Mouse (Mus musculus) stomach, embryonic 14.5 days (tissue): Measurements from ENCODE around the gene 1110059G10Rik. TPM values are rescaled to one million over a fixed set of nuclear protein-coding genes. Genes with fewer than 3 reads are reported as not detected.

Experiments
- ATAC-seq: fragments of 200-750 bp; cut with Nextera tagmentation; 2 replicates; pipeline ENCODE4 v1.8.0; 2017; ENCODE audit warnings: low read depth, moderate TSS enrichment; ENCODE audit not compliant: insufficient number of reproducible peaks, insufficient read depth, low FRiP score
- H3K27ac ChIP-seq: fragments of 300-500 bp; sonication (generic); 2 replicates; pipeline ENCODE4 v1.5.1; 2014; ENCODE audit warnings: mild to moderate bottlenecking, low read length, moderate library complexity, mixed read lengths
- H3K27me3 ChIP-seq: fragments of 300-500 bp; sonication (generic); 2 replicates; pipeline ENCODE4 v1.6.1; 2014; ENCODE audit warnings: low read length, control low read depth, mixed read lengths; ENCODE audit not compliant: control insufficient read depth, insufficient read depth
- H3K36me3 ChIP-seq: fragments of 300-500 bp; sonication (generic); 2 replicates; pipeline ENCODE4 v1.6.1; 2014; ENCODE audit warnings: mild to moderate bottlenecking, control low read depth, low read length, moderate library complexity, mixed read lengths; ENCODE audit not compliant: control insufficient read depth, insufficient read depth
- H3K4me1 ChIP-seq: fragments of 300-500 bp; sonication (generic); 2 replicates; pipeline ENCODE4 v1.6.1; 2014; ENCODE audit warnings: low read length, control low read depth, mixed read lengths; ENCODE audit not compliant: control insufficient read depth, insufficient read depth
- H3K4me2 ChIP-seq: fragments of 300-500 bp; sonication (generic); replicated peaks from 2 replicates; pipeline ENCODE4 v1.6.1; 2014; ENCODE audit warnings: low read depth, low read length, control low read depth
- H3K4me3 ChIP-seq: fragments of 300-500 bp; sonication (generic); 2 replicates; pipeline ENCODE4 v1.5.1; 2014; ENCODE audit warnings: low read depth, low read length, control low read depth
- H3K9ac ChIP-seq: fragments of 300-500 bp; sonication (generic); replicated peaks from 2 replicates; pipeline ENCODE4 v1.6.1; 2014; ENCODE audit warnings: low read depth, mild to moderate bottlenecking, control low read depth, low read length, moderate library complexity, mixed read lengths
- H3K9me3 ChIP-seq: fragments of 300-500 bp; sonication (generic); 2 replicates; pipeline ENCODE4 v1.6.1; 2016; ENCODE audit warnings: low read depth, low read length, control low read depth; ENCODE audit not compliant: control insufficient read depth
- WGBS: fragments of 180-500 bp; shearing (Covaris S2); extraction: QIAGEN DNeasy Blood & Tissue Kit; methylation state at CpG from one replicate; pipeline ENCODE4 v1.1.7; 2014; 5-methylcytosine and 5-hydroxymethylcytosine counted together
- polyA plus RNA-seq: library from polyadenylated mRNA; unstranded; fragments of >200 nt; fragmentation: Nextera tagmentation; extraction: Ambion mirVana; gene quantifications from 2 replicates; pipeline ENCODE4 v1.2.1, GENCODE M21; 2014

The 1110059G10Rik gene
- 34.1 and 39.0 TPM in 2 replicates for polyA plus RNA-seq

DNA sequence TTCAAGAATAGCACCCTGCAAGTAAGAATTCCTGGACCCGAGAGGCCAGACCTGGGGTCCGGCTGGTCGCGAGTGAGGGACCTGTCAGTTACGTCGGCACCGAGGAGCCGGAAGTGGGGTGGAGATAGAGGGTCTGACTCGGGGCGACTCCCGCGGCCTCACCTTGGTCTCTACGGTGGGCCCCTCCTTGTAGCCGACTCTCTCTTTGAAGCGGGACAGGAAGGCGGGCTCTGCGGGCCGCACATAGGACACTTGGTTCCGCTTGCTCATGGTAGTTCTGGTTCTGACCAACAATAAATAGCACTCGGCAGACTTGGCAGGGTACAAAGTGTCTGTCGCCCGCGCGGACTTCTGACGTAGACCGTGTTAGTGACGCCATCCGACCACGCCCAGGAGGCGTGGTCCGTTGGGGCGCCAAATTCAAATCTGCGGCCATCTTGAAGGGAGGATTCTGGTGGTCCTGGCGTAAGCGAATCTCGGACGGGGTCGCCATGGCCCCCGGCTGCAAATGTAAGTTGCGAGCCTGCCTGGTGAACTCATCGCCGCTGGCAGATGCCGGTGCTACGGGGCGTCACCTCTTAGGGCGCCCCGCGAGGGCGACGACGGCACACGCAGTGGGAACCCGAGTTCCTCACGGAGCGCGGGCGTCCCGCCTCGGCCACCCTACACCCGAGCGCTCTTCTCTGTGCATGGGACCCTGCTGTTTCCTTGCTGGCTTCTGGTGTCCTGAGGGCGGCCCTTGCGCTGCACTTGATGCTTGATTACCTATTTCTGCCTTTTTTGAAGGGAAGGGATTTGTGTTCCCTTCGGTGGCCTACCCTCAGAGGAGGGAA lies at the start of gene 1110059G10Rik, which contains the start of gene Kif15:
1110059G10Rik (minus strand) TSS at position 358 of the 833 bp plus-strand sequence.
Kif15 (plus strand) TSS at position 404 of the 833 bp plus-strand sequence.
- Histone ChIP-seq H3K9ac (peak within 1 kb of the TSS; percentile 47), H3K4me2 (peak within 1 kb of the TSS; percentile 60), H3K4me1 (0 out of 2 replicates have a peak, but pooled peaks cover 2% of the 10 kb centered on the region), H3K4me3 (peak within 1 kb of the TSS; percentile 70), H3K27ac (peak within 1 kb of the TSS; percentile 50; the same call in 1 of the 2 replicates), H3K36me3 (peaks cover 6% of the 10 kb centered on the region), H3K9me3 (no peaks in the 10 kb centered on the region), H3K27me3 (no peaks in the 10 kb centered on the region)
- ATAC-seq = peak; percentile 97
- under 1% methylated on average over 64 of the region's 64 CpGs for WGBS

- Histone ChIP-seq H3K4me3 (no peak overlapping the region), H3K27ac (no peak overlapping the region), H3K9me3 (no peaks in the 10 kb centered on the region), H3K4me2 (no peak overlapping the region), H3K4me1 (no peaks in the 10 kb centered on the region), H3K27me3 (no peaks in the 10 kb centered on the region), H3K9ac (no peak overlapping the region), H3K36me3 (peaks cover 62% of the 10 kb centered on the region)
- WGBS = 96% methylated on average over 4 of the region's 4 CpGs
- no peak for ATAC-seq
Measured at GRCm38 (mm10) chr9:122999193-122999586, 48.4 kb upstream of the 1110059G10Rik start.

- Histone ChIP-seq H3K4me3 (no peak overlapping the region), H3K27ac (no peak overlapping the region), H3K9ac (no peak overlapping the region), H3K36me3 (peaks cover 56% of the 10 kb centered on the region), H3K9me3 (no peaks in the 10 kb centered on the region), H3K4me1 (no peaks in the 10 kb centered on the region), H3K27me3 (no peaks in the 10 kb centered on the region), H3K4me2 (no peak overlapping the region)
- no peak for ATAC-seq
- WGBS = 95% methylated on average over 10 of the region's 10 CpGs
Measured at GRCm38 (mm10) chr9:122998406-122999192, 47.8 kb upstream of the 1110059G10Rik start.

DNA sequence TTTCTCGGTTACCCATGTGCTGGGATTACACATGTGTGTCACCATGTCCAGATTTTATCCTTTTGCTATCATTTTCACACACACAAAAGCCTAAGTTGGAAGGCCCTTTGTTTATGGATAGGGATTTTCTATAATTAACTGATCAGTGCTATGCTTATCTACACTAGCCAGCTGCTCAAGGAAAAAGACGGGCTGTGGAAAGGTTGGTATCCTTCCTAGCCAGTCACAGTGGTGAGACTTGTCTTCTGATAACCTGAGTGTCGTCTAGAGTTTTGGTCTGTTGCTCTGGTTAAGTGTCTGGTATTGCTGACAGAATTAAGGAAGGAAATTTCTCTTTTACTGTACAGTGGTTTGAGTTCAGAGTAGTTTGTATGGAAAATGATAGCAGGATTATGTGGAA lies 21.9 kb downstream of the 1110059G10Rik start:
- Histone ChIP-seq H3K27me3 (no peaks in the 10 kb centered on the region), H3K36me3 (peaks cover 73% of the 10 kb centered on the region), H3K4me1 (peaks cover under 1% of the 10 kb centered on the region; the same call in 1 of the 2 replicates), H3K4me2 (no peak overlapping the region), H3K9ac (no peak overlapping the region), H3K9me3 (no peaks in the 10 kb centered on the region), H3K27ac (no peak overlapping the region), H3K4me3 (no peak overlapping the region)
- no peak for ATAC-seq
- 94% methylated on average over 3 of the region's 3 CpGs for WGBS

GRCm38 (mm10) chr9:122922936-122923381 lies 27.8 kb downstream of the 1110059G10Rik start, which contains the start of gene Zfp105:
TSS of gene Zfp105 (plus strand) at chr9:122923072.
- Histone ChIP-seq H3K4me2 (peak within 1 kb of the TSS; percentile 60), H3K4me3 (peak within 1 kb of the TSS; percentile 62), H3K9me3 (no peaks in the 10 kb centered on the region), H3K9ac (peak within 1 kb of the TSS; percentile 90), H3K36me3 (peaks cover 33% of the 10 kb centered on the region), H3K27me3 (no peaks in the 10 kb centered on the region), H3K27ac (peak within 1 kb of the TSS; percentile 82), H3K4me1 (peaks cover 4% of the 10 kb centered on the region; the same call in 1 of the 2 replicates)
- WGBS = under 1% methylated on average over 43 of the region's 43 CpGs
- ATAC-seq = peak; percentile 97

- peak overlapping the region; percentile 90 for H3K9ac ChIP-seq
Measured at GRCm38 (mm10) chr9:122922436-122922835, 28.4 kb downstream of the 1110059G10Rik start.

DNA sequence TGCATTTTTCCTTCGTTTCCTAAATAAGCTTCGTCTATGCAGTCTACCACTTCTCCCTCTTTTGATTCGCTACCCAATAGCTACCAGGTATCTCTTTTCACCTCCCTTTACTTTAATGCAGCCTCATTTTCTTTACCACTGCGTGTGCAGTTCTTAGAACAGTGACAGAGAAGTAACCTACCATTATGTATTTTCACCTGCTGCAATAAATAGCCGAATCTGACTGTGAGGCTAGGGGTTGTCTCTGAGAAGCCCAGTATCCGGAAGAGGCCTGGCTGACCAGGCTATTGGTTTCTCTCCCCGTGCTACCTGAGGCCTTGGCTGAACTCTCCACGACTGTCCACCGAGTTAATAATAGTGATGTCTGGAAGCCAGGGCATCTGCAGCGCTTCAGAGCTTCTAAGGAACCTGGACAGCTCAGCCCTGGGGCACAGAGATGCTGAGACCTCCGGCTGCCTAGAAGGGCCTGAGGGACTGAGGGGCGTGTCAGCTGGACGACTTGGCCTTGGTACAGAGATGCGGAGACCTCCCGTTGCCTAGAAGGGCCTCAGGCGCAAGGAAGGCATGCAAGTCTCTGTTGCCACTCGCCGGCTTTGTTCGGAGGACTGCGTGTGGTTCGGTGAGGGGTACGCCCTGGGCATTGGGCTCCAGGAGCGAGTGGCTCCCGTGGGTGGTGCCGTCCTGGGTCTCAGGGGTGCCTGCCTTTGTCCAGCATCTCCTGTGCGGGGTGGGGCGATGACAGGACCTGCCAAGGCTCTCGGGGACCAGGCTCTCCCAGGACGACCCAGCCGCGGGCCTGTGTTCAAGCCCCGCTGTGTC lies 47.9 kb downstream of the 1110059G10Rik start:
- H3K4me2 ChIP-seq = peak overlapping the region; percentile 76
- H3K9me3 ChIP-seq = no peaks in the 10 kb centered on the region
- no peaks in the 10 kb centered on the region for H3K36me3 ChIP-seq
- no peaks in the 10 kb centered on the region for H3K27me3 ChIP-seq
- peak overlapping the region; percentile 47 for H3K9ac ChIP-seq
- 17% methylated on average over 32 of the region's 32 CpGs for WGBS
- ATAC-seq = peak; percentile 92
- no peak overlapping the region for H3K27ac ChIP-seq
- no peaks in the 10 kb centered on the region for H3K4me1 ChIP-seq
- H3K4me3 ChIP-seq = peak overlapping the region; percentile 56

More at GRCm38 (mm10) chr9:122922436-122922835, 28.4 kb downstream of the 1110059G10Rik start:
- peak overlapping the region; percentile 62 for H3K4me3 ChIP-seq
- H3K9me3 ChIP-seq = no peaks in the 10 kb centered on the region
- peak overlapping the region; percentile 60 for H3K4me2 ChIP-seq
- no peak overlapping the region for H3K27ac ChIP-seq
- no peak for ATAC-seq
- peaks cover 28% of the 10 kb centered on the region for H3K36me3 ChIP-seq
- H3K27me3 ChIP-seq = no peaks in the 10 kb centered on the region
- 26% methylated on average over 3 of the region's 3 CpGs for WGBS
- peaks cover 4% of the 10 kb centered on the region; the same call in 1 of the 2 replicates for H3K4me1 ChIP-seq
